ENCODE assay signal across 10 mouse cellular contexts in the genomic region with DNA sequence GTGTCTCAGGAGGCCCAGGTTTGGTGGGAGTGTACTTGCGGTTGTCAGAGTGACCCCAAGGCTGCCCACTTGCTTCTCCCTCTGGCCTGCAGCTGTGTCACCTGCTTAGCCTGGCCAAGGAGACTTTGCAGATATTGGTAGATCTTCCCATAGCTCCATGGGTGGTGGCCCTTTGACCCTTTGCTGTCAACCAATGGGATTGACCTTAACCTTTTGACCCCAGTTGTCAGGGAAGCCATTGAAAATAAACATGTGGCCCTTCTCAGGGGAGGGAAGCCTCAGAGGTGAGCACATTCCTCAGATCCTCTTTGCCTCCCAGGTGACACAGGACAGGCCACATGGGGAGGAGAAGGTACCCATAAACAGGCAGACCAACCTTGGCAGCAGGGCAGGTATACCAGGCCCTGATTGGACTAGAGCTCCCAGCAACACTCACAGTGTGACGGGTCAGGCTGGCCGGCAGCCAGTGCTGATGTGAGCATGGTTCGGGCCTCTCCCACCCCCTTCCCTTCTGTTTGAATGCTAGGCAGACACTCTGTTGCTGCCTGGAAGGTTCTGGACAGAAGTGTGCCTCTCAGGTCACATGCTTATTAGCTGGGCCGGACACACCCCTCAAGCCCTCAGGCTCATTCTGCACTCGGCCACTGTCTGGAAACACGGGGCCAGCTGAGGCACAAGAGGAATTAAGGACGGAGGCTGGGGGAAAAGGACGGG. TPM values are rescaled to one million over a fixed set of nuclear protein-coding genes. Genes with fewer than 3 reads are reported as not detected.
A peak's percentile ranks its signal among the peaks of the same experiment; 100 is the strongest.
DNase-seq lines count a peak whose midpoint lies in the region; ATAC-seq and TF ChIP-seq lines count a peak whose summit lies in the region.
"Had no signal": no experiment of that assay in that cellular context is flagged by ENCODE, and none has a peak within 500 bp of the region (broad histone marks: within the 10 kb centered on the region; RNA-seq: fewer than 3 reads in every experiment).

No protein-coding gene starts in this region.

- H3K4me3 ChIP-seq in liver, embryonic 14.5 days (ENCODE audit: insufficient read depth in 1 of 2, low read depth in 2 of 2, low read length in 2 of 2) = no peak overlapping the region
- H3K4me3 ChIP-seq in liver, embryonic 12.5 days = no peak overlapping the region
- no peak overlapping the region for H3K4me3 ChIP-seq in hindbrain, postnatal 0 days (ENCODE audit: low read length)
- H3K4me3 ChIP-seq in liver, postnatal 0 days (ENCODE audit: low read depth, low read length) = no peak overlapping the region
- H3K4me3 ChIP-seq: myocyte had no signal

- no peaks in the 10 kb centered on the region for H3K36me3 ChIP-seq in liver, embryonic 14.5 days (replicated peaks; ENCODE audit: control insufficient read depth, insufficient read depth, low read depth)
- H3K36me3 ChIP-seq in liver, embryonic 12.5 days = no peaks in the 10 kb centered on the region
- H3K36me3 ChIP-seq in hindbrain, postnatal 0 days (ENCODE audit: insufficient read depth, low read length) = no peaks in the 10 kb centered on the region
- no peaks in the 10 kb centered on the region for H3K36me3 ChIP-seq in liver, postnatal 0 days (replicated peaks; ENCODE audit: insufficient read depth, low read length)

- H3K9me3 ChIP-seq in liver, embryonic 14.5 days (ENCODE audit: control insufficient read depth, low read length) = no peaks in the 10 kb centered on the region
- no peaks in the 10 kb centered on the region for H3K9me3 ChIP-seq in liver, embryonic 12.5 days (replicated peaks)
- no peaks in the 10 kb centered on the region for H3K9me3 ChIP-seq in hindbrain, postnatal 0 days (ENCODE audit: low read length)
- H3K9me3 ChIP-seq in liver, postnatal 0 days (ENCODE audit: low read length) = no peaks in the 10 kb centered on the region

- no peak overlapping the region for H3K27ac ChIP-seq in liver, embryonic 14.5 days
- H3K27ac ChIP-seq in liver, embryonic 12.5 days = no peak overlapping the region
- H3K27ac ChIP-seq in hindbrain, postnatal 0 days = no peak overlapping the region
- H3K27ac ChIP-seq in liver, postnatal 0 days (ENCODE audit: low read depth) = no peak overlapping the region

- H3K27me3 ChIP-seq in liver, embryonic 14.5 days (ENCODE audit: control insufficient read depth, insufficient read depth, low read length) = no peaks in the 10 kb centered on the region
- no peaks in the 10 kb centered on the region for H3K27me3 ChIP-seq in liver, embryonic 12.5 days (replicated peaks)
- H3K27me3 ChIP-seq in hindbrain, postnatal 0 days (ENCODE audit: insufficient read depth, low read length) = no peaks in the 10 kb centered on the region
- H3K27me3 ChIP-seq in liver, postnatal 0 days (ENCODE audit: insufficient read depth, low read length) = no peaks in the 10 kb centered on the region

- WGBS in liver, embryonic 14.5 days (ENCODE audit: insufficient replicate concordance) = 51% methylated on average over 9 of the region's 9 CpGs
- WGBS in liver, embryonic 12.5 days (ENCODE audit: insufficient replicate concordance) = 57% methylated on average over 9 of the region's 9 CpGs
- WGBS in hindbrain, postnatal 0 days = 46% methylated on average over 9 of the region's 9 CpGs
- WGBS in liver, postnatal 0 days (ENCODE audit: insufficient replicate concordance) = 57% methylated on average over 9 of the region's 9 CpGs

- DNase-seq in adrenal gland, postnatal 10 days = peak; percentile 53
- no peak for DNase-seq in adrenal gland, adult 2 months
- DNase-seq in liver, embryonic 14.5 days (ENCODE audit: low read depth in 3 of 3, low spot score in 3 of 3) = no peak
- DNase-seq in hindbrain, postnatal 0 days (ENCODE audit: low spot score) = no peak
- no peak for DNase-seq in liver, postnatal 0 days
- DNase-seq in natural killer cell, adult 2 months (ENCODE audit: low spot score in 2 of 2) = no peak
- DNase-seq: layer of hippocampus, adult 9-11 months had no signal

- H3K4me2 ChIP-seq in liver, embryonic 14.5 days (ENCODE audit: low read depth) = no peak overlapping the region
- no peak overlapping the region for H3K4me2 ChIP-seq in liver, embryonic 12.5 days
- no peak overlapping the region for H3K4me2 ChIP-seq in hindbrain, postnatal 0 days (ENCODE audit: low read depth, low read length)
- H3K4me2 ChIP-seq in liver, postnatal 0 days (ENCODE audit: low read depth, low read length) = no peak overlapping the region

- peak; percentile 19; the same call in 1 of the 2 replicates for ATAC-seq in liver, embryonic 14.5 days (ENCODE audit: insufficient read depth)
- no peak for ATAC-seq in liver, embryonic 12.5 days
- peak; percentile 14; the same call in 1 of the 2 replicates for ATAC-seq in hindbrain, postnatal 0 days
- peak; percentile 43 for ATAC-seq in liver, postnatal 0 days
- ATAC-seq in granulocyte monocyte progenitor cell, adult 5-6 weeks (replicated peaks; ENCODE audit: poor library complexity, severe bottlenecking) = no peak

- H3K9ac ChIP-seq in liver, embryonic 14.5 days (replicated peaks) = no peak overlapping the region
- no peak overlapping the region for H3K9ac ChIP-seq in liver, embryonic 12.5 days
- H3K9ac ChIP-seq in hindbrain, postnatal 0 days (replicated peaks; ENCODE audit: low read length) = no peak overlapping the region
- no peak overlapping the region for H3K9ac ChIP-seq in liver, postnatal 0 days (replicated peaks)

- TF ChIP-seq CTCF in liver, embryonic 14.5 days (IDR thresholded peaks at IDR 0.05; ENCODE audit: low read depth) = no peak
- TF ChIP-seq CTCF in hindbrain, postnatal 0 days (IDR thresholded peaks at IDR 0.05; ENCODE audit: low read depth) = no peak
- TF ChIP-seq CTCF in liver, postnatal 0 days (IDR thresholded peaks at IDR 0.05; ENCODE audit: low read depth) = no peak

- no peak for TF ChIP-seq EP300 in liver, embryonic 14.5 days (IDR thresholded peaks at IDR 0.05; ENCODE audit: low read depth)
- TF ChIP-seq EP300 in liver, postnatal 0 days (IDR thresholded peaks at IDR 0.05; ENCODE audit: low read depth) = no peak

- H3K4me1 ChIP-seq in liver, embryonic 14.5 days (replicated peaks; ENCODE audit: control insufficient read depth in 2 of 2, insufficient read depth in 2 of 2, low read length in 1 of 2) = 0 out of 4 replicates have a peak, but pooled peaks cover 0 to 2% of the 10 kb centered on the region in 2 experiments
- H3K4me1 ChIP-seq in liver, embryonic 12.5 days = peaks cover 14% of the 10 kb centered on the region; the same call in 1 of the 2 replicates
- peaks cover 7% of the 10 kb centered on the region for H3K4me1 ChIP-seq in hindbrain, postnatal 0 days (ENCODE audit: insufficient read depth, low read length)
- peaks cover 6% of the 10 kb centered on the region for H3K4me1 ChIP-seq in liver, postnatal 0 days (ENCODE audit: insufficient read depth)

RNA-seq across cellular contexts. Expression of gene Aatk, which starts 17.4 kb away (rescaled TPM):
- total RNA-seq in adrenal gland, postnatal 10 days (2021) = 10 to 100 TPM; 16.3 to 23.5 TPM
- 10 to 100 TPM in 1 of 2 experiments, 1 to 10 TPM in 1; 9.9 to 15.5 TPM for total RNA-seq in adrenal gland, adult 2 months (2021)
- 26.3 and 44.1 TPM in 2 replicates for polyA plus RNA-seq in adrenal gland, adult 2 months (2012; rRNA removed)
- 0.45 and 0.57 TPM in 2 replicates for polyA plus RNA-seq in liver, embryonic 14.5 days (2012; rRNA removed)
- 0.13 and 0.27 TPM in 2 replicates for polyA plus RNA-seq in liver, embryonic 14.5 days (2014; fragmentation: Nextera tagmentation; extraction: Ambion mirVana)
- 0.37 and 0.49 TPM in 2 replicates for polyA plus RNA-seq in liver, embryonic 12.5 days (2016; fragmentation: Nextera tagmentation; extraction: Ambion mirVana)
- total RNA-seq in hindbrain, postnatal 0 days (2014; rRNA removed) = 161 and 184 TPM in 2 replicates
- 33.3 and 35.5 TPM in 2 replicates for polyA plus RNA-seq in hindbrain, postnatal 0 days (2015; fragmentation: Nextera tagmentation; extraction: Ambion mirVana)
- polyA plus RNA-seq in liver, postnatal 0 days (2015; fragmentation: Nextera tagmentation; extraction: Ambion mirVana) = 0.72 and 0.89 TPM in 2 replicates
- total RNA-seq in granulocyte monocyte progenitor cell, adult 5-6 weeks (2014; fragmentation: Nextera tagmentation) = 8.3 and 15.1 TPM in 2 replicates
- 5.2 and 8.3 TPM in 2 replicates for total RNA-seq in granulocyte monocyte progenitor cell, adult 5-6 weeks (2017)

RNA-seq across cellular contexts. Expression of gene Cep131, which starts 57.0 kb away (rescaled TPM):
- 10 to 100 TPM; 52.2 to 87.4 TPM for total RNA-seq in adrenal gland, postnatal 10 days (2021)
- 100 to 1,000 TPM in 1 of 2 experiments, 10 to 100 TPM in 1; 74.3 to 121 TPM for total RNA-seq in adrenal gland, adult 2 months (2021)
- polyA plus RNA-seq in adrenal gland, adult 2 months (2012; rRNA removed) = 33.6 and 50.6 TPM in 2 replicates
- polyA plus RNA-seq in liver, embryonic 14.5 days (2012; rRNA removed) = 2.3 and 4.4 TPM in 2 replicates
- 2.4 and 2.7 TPM in 2 replicates for polyA plus RNA-seq in liver, embryonic 14.5 days (2014; fragmentation: Nextera tagmentation; extraction: Ambion mirVana)
- polyA plus RNA-seq in liver, embryonic 12.5 days (2016; fragmentation: Nextera tagmentation; extraction: Ambion mirVana) = 10.5 and 11.4 TPM in 2 replicates
- 18.5 and 18.7 TPM in 2 replicates for total RNA-seq in hindbrain, postnatal 0 days (2014; rRNA removed)
- polyA plus RNA-seq in hindbrain, postnatal 0 days (2015; fragmentation: Nextera tagmentation; extraction: Ambion mirVana) = 23.3 and 26.4 TPM in 2 replicates
- polyA plus RNA-seq in liver, postnatal 0 days (2015; fragmentation: Nextera tagmentation; extraction: Ambion mirVana) = 3.1 and 3.9 TPM in 2 replicates
- total RNA-seq in granulocyte monocyte progenitor cell, adult 5-6 weeks (2014; fragmentation: Nextera tagmentation) = 8.3 and 14.9 TPM in 2 replicates
- 11.3 and 23.8 TPM in 2 replicates for total RNA-seq in granulocyte monocyte progenitor cell, adult 5-6 weeks (2017)

Comparison
In these comparisons a context has a peak if more than half of its experiments do, and no peak if none do; other contexts are left out.
1. ATAC-seq: peak in liver, embryonic 14.5 days (single experiment), hindbrain, postnatal 0 days (single experiment) and liver, postnatal 0 days (single experiment); none in liver, embryonic 12.5 days (single experiment) and granulocyte monocyte progenitor cell, adult 5-6 weeks (single experiment).
2. RNA of gene Aatk, which starts 17.4 kb away (polyA plus RNA-seq): 33.3 to 35.5 TPM in hindbrain, postnatal 0 days and 26.3 to 44.1 TPM in adrenal gland, adult 2 months; 0.72 to 0.89 TPM in liver, postnatal 0 days, 0.37 to 0.49 TPM in liver, embryonic 12.5 days and 0.13 to 0.57 TPM in liver, embryonic 14.5 days; every median in the first group is over 10 times any median in the second.